Mouse (Mus musculus) forebrain, postnatal 0 days (tissue): ENCODE measurements around the gene Spink4. TPM values are rescaled to one million over a fixed set of nuclear protein-coding genes. Genes with fewer than 3 reads are reported as not detected.

ENCODE experiments used
- ATAC-seq: fragments of 200-750 bp; cut with Nextera tagmentation; 2 replicates; pipeline ENCODE4 v1.8.0; 2017; ENCODE audit warnings: mild to moderate bottlenecking, moderate library complexity
- DNase-seq: peaks from one replicate; pipeline ENCODE4 v3.0.0-alpha.2; 2015
- H3K27ac ChIP-seq: fragments of 300-500 bp; sonication (generic); 2 replicates; pipeline ENCODE4 v1.5.1; 2014; ENCODE audit warnings: low read depth, mild to moderate bottlenecking, antibody characterized with exemption, low read length, moderate library complexity, mixed read lengths
- H3K27me3 ChIP-seq: fragments of 300-500 bp; sonication (generic); 2 replicates; pipeline ENCODE4 v1.6.1; 2014; ENCODE audit warnings: mild to moderate bottlenecking, low read length, mixed read lengths; ENCODE audit not compliant: insufficient read depth
- H3K36me3 ChIP-seq: fragments of 300-500 bp; sonication (generic); 2 replicates; pipeline ENCODE4 v1.6.1; 2014; ENCODE audit warnings: mild to moderate bottlenecking, moderate library complexity; ENCODE audit not compliant: insufficient read depth
- H3K4me1 ChIP-seq: fragments of 300-500 bp; sonication (generic); 2 replicates; pipeline ENCODE4 v1.6.1; 2014; ENCODE audit warnings: antibody characterized with exemption; ENCODE audit not compliant: insufficient read depth
- H3K4me2 ChIP-seq: fragments of 300-500 bp; sonication (generic); 2 replicates; pipeline ENCODE4 v1.6.1; 2014; ENCODE audit warnings: low read depth, mild to moderate bottlenecking, moderate library complexity
- H3K4me3 ChIP-seq: fragments of 300-500 bp; sonication (generic); 2 replicates; pipeline ENCODE4 v1.5.1; 2014; ENCODE audit warnings: low read depth, low read length, mixed read lengths
- H3K9ac ChIP-seq: fragments of 300-500 bp; sonication (generic); 2 replicates; pipeline ENCODE4 v1.6.1; 2014; ENCODE audit warnings: mild to moderate bottlenecking
- H3K9me3 ChIP-seq: fragments of 300-500 bp; sonication (generic); 2 replicates; pipeline ENCODE4 v1.6.1; 2016; ENCODE audit warnings: low read length
- CTCF ChIP-seq: sonication (generic); IDR thresholded peaks from 2 replicates; pipeline ENCODE4 v1.5.1; 2016; ENCODE audit warnings: antibody characterized with exemption, control low read depth, low read depth
- WGBS: fragments of 180-500 bp; shearing (Covaris S2); extraction: QIAGEN DNeasy Blood & Tissue Kit; methylation state at CpG from one replicate; pipeline ENCODE4 v1.1.7; 2014; 5-methylcytosine and 5-hydroxymethylcytosine counted together
- polyA plus RNA-seq: library from polyadenylated mRNA; unstranded; fragments of >200 nt; fragmentation: Nextera tagmentation; extraction: Ambion mirVana; gene quantifications from 2 replicates; pipeline ENCODE4 v1.2.1, GENCODE M21; 2015
- total RNA-seq: library from RNA; depleted of rRNA; stranded (reverse); fragments of >200 nt; gene quantifications from 2 replicates; pipeline ENCODE4 v1.2.3, GENCODE M21; 2014

The Spink4 gene
- total and polyA plus RNA-seq, 2 experiments from 2014 or later, result not detected

DNA sequence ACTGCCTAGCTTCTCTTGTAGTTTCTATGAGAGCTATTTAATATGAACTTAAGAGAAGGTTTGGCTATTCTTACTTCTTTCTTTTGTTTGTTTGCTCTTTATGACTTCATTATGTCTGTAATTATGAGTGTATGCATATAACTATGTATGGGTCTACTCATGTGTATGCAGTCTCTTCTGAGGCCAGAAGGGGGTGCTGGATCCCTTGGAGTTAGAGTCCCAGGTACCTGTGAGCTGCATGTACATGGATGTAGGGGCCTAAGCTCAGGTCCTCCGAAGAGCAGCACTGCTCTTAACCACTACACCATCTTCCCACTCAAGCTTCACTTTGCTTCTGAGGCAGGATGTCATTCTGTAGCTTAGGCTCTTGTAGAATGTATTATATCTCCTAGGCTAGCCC, 33.7 kb downstream of the Spink4 start:
- Histone ChIP-seq H3K4me3 (no peak overlapping the region), H3K27me3 (no peaks in the 10 kb centered on the region), H3K4me2 (no peak overlapping the region), H3K27ac (no peak overlapping the region), H3K36me3 (peaks cover 51% of the 10 kb centered on the region), H3K4me1 (peaks cover 8% of the 10 kb centered on the region), H3K9me3 (no peaks in the 10 kb centered on the region), H3K9ac (no peak overlapping the region)
- 100% methylated on average over 1 of the region's 1 CpGs for WGBS
- DNase-seq (no peak), ATAC-seq (no peak)
- peak; percentile 32; the same call in 1 of the 2 replicates for TF ChIP-seq CTCF

- no peak for DNase-seq
- no peak for ATAC-seq
- 94% methylated on average over 6 of the region's 6 CpGs for WGBS
Measured at GRCm38 (mm10) chr4:40955942-40956341, 36.1 kb downstream of the Spink4 start.

DNA sequence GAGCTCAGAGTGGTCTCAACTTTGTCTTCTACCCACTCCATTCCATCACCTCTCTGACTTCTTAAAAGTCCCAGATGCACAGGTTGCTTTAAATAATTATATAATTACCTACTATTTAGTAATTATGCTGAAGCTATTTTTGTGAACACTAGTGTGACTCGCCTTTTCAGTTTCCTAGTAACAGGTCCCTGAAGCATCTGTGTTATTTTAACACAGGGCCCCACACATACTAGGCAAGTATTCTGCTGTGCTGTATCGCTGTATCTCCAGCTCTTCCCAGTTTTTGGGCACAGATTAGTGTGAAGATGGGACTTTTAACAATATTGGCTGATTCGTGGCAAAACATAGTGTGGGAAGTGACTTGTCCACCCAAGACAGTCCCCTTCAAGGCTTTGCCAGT, 43.7 kb downstream of the Spink4 start:
- no peaks in the 10 kb centered on the region for H3K27me3 ChIP-seq
- no peaks in the 10 kb centered on the region for H3K9me3 ChIP-seq
- WGBS, result 87% methylated on average over 3 of the region's 3 CpGs
- H3K9ac ChIP-seq, result no peak overlapping the region
- H3K36me3 ChIP-seq, result peaks cover 76% of the 10 kb centered on the region
- H3K4me3 ChIP-seq, result no peak overlapping the region
- H3K27ac ChIP-seq, result no peak overlapping the region
- no peak overlapping the region for H3K4me2 ChIP-seq
- no peak for ATAC-seq
- no peaks in the 10 kb centered on the region for H3K4me1 ChIP-seq
- no peak for TF ChIP-seq CTCF
- DNase-seq, result no peak

More at GRCm38 (mm10) chr4:40955942-40956341, 36.1 kb downstream of the Spink4 start:
- Histone ChIP-seq H3K9ac (no peak overlapping the region), H3K27ac (no peak overlapping the region), H3K36me3 (peaks cover 75% of the 10 kb centered on the region), H3K4me1 (no peaks in the 10 kb centered on the region), H3K27me3 (no peaks in the 10 kb centered on the region), H3K9me3 (no peaks in the 10 kb centered on the region), H3K4me3 (no peak overlapping the region), H3K4me2 (no peak overlapping the region)
- TF ChIP-seq CTCF, result no peak

DNA sequence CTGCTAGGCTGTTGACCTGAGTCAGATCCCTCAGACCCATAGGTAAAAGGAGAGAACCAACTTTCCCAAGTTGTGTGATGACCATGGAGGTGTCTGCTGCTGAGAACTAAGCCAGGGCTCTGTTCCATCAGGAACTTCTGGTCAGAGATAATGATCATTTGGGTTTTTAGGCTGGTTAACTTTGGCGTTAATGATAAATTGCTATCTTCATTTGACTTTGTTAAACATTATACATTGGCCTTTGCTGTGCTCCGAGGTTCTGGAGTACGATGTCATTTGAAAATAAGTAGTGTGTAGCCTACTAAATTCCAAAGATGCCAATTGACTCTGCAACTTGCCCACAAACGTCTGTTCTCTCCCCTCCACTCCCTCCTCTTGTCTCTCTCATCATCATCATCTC, 49.3 kb downstream of the Spink4 start:
- Histone ChIP-seq H3K9ac (no peak overlapping the region), H3K36me3 (peaks cover 29% of the 10 kb centered on the region), H3K27me3 (no peaks in the 10 kb centered on the region), H3K9me3 (no peaks in the 10 kb centered on the region), H3K4me2 (no peak overlapping the region), H3K4me1 (peaks cover 10% of the 10 kb centered on the region; the same call in 1 of the 2 replicates), H3K4me3 (no peak overlapping the region), H3K27ac (no peak overlapping the region)
- no peak for TF ChIP-seq CTCF
- 82% methylated on average over 4 of the region's 4 CpGs for WGBS
- ATAC-seq (no peak), DNase-seq (no peak)

DNA sequence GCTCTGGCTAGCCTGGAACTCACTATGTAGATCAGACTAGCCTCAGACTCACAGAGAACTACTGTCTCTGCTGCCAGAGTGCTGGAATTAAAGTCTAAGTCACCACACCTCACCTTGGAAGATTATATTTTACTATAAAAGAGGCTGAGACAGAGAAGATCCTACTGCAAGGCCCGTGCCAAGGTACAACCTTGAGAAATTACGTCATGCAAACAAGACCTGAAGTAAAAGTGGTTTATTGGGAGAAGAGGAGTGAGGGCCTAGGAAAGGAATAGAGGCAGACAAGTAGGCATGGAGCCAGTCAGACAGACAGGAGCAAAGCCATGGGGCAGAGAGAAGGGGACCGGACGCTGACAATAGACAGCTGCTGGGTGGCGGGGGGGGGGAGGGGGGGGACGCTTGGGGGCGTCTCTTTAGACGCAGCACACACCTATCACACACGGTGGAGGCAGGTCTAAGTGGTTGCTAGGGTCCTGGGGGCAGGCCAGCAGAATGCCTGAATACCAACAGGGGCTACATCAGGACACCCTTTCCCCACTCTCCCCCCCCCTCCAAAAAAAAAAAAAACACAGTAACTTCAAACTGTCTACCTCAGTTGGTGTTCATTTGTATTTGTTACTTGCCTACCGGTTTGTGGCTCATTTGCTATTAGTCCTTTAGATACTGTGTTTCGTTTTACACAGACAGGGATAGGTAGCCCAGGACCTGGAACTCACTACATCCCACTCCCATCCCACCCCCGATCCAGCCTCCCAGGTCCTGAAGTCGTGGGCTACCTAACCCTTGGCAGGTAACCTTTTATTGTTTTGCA, 50.1 kb downstream of the Spink4 start:
- Histone ChIP-seq H3K4me1 (peaks cover 10% of the 10 kb centered on the region; the same call in 1 of the 2 replicates), H3K4me2 (peak overlapping the region; percentile 66), H3K36me3 (peaks cover 22% of the 10 kb centered on the region), H3K9ac (peak overlapping the region; percentile 89), H3K9me3 (no peaks in the 10 kb centered on the region), H3K27me3 (no peaks in the 10 kb centered on the region), H3K27ac (peak overlapping the region; percentile 95), H3K4me3 (peak overlapping the region; percentile 95)
- DNase-seq (no peak), ATAC-seq (no peak; the same call in 1 of the 2 replicates)
- WGBS, result 12% methylated on average over 12 of the region's 13 CpGs
- no peak for TF ChIP-seq CTCF

DNA sequence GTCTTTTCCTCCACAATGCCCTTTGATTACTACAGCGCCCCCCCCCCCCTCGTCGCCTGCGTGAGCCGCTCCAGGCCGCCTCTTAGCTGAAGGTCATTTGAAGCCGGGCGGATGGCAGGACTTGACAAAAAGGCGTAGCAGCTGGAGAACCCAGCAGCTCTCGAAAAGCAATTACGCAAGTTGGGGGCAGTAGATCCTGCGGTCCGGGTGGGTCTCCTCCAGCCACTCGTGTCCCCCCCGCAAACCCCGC, 50.7 kb downstream of the Spink4 start:
- 0% methylated on average over 15 of the region's 16 CpGs for WGBS

DNA sequence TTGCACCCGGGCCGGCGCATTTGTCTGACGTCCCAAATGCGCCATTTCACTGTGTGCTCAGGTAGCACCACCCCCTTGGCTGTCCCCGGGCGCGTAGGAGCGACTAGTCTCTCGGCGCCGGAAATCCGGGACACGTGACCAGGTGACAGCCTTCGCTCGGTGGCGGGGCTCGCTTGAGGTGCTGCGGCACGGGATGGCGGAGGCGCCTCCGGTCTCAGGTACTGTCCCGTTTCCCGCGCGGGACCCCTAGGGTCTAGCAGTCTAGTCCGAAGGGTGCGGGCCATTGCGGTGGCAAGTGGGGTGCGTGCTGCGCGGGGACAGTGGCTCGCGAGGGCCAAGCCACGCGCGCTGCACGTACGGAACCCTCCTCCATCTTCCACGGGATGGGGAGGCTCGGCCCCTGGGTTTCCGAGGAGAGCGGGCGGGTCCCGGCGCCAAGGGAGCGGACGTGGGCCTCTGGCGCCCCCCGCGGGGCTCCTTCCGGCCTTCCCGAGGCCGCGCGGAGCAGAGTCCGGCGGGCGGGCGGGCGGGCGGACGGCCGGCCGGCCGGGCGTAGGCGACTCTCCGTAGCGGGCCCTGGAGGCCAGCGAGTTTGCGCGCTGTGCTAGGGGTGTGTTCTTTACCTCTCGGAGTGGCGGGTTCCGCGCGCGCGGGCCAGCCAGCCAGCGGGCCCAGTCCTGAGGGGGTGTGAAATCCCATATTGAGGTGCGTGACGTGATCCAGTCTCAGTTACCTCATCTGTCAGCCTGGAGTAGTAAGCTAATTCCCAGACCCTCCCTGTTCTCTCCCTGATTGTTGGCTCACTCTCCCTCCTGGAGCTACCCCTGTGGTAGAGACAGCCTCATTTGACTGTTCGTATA, 51.2 kb downstream of the Spink4 start, which contains the start of gene Nfx1:
Nfx1 (plus strand) TSS at position 65 of the 860 bp plus-strand sequence.
- Histone ChIP-seq H3K4me3 (peak within 1 kb of the TSS; percentile 95), H3K36me3 (peaks cover 20% of the 10 kb centered on the region), H3K4me1 (peaks cover 10% of the 10 kb centered on the region; the same call in 1 of the 2 replicates), H3K9me3 (no peaks in the 10 kb centered on the region), H3K27me3 (no peaks in the 10 kb centered on the region), H3K27ac (peak within 1 kb of the TSS; percentile 95), H3K9ac (peak within 1 kb of the TSS; percentile 89), H3K4me2 (peak within 1 kb of the TSS; percentile 66)
- TF ChIP-seq CTCF, result no peak
- peak; percentile 98 for DNase-seq
- under 1% methylated on average over 70 of the region's 85 CpGs for WGBS
- ATAC-seq, result peak; percentile 98

More for the DNA sequence above, 50.7 kb downstream of the Spink4 start:
- ATAC-seq, result peak; percentile 27; the same call in 1 of the 2 replicates
- Histone ChIP-seq H3K4me1 (peaks cover 10% of the 10 kb centered on the region; the same call in 1 of the 2 replicates), H3K27me3 (no peaks in the 10 kb centered on the region), H3K36me3 (peaks cover 24% of the 10 kb centered on the region), H3K27ac (peak overlapping the region; percentile 95), H3K9ac (peak overlapping the region; percentile 89), H3K4me3 (peak overlapping the region; percentile 95), H3K4me2 (peak overlapping the region; percentile 66), H3K9me3 (no peaks in the 10 kb centered on the region)
- DNase-seq, result no peak
- TF ChIP-seq CTCF, result no peak
